Mouse (Mus musculus) cerebellum, adult 9-11 months (tissue): ENCODE results near the gene Ugt1a9.
"Not testable (repeated sequence)": the region's sequence is repeated elsewhere in the genome, so short reads cannot be mapped to it uniquely, and the experiment has no call there.

Experiments used
- DNase-seq: peaks from one replicate; pipeline ENCODE4 v3.0.0; 2022

Gene Ugt1a9

DNA sequence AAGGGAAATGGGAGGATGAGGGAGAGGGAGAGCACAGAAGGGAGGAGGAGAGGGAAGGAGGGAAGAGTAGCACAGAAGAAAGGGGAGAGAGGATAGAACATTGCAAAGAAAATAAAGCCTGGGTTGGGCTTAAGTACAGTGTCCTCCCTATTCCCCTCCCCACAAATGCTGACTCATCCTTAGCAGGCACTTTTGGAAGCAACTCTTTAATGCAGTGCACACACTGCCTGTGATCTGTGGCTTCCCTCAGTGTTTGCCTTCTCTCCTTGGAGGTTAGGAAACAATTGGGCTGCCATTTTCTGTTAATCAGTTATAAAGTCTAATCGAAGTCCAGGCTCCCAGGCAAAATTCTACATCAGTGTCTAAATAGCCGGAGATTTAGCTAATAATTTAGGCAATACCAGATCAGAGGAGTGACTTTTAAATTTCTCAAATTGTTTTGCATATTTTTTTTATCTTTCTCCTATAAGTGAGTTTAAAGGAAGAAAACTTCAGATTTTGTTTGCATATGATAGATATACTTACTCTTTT lies 38.5 kb downstream of the Ugt1a9 start:
- not testable (repeated sequence) for DNase-seq

DNA sequence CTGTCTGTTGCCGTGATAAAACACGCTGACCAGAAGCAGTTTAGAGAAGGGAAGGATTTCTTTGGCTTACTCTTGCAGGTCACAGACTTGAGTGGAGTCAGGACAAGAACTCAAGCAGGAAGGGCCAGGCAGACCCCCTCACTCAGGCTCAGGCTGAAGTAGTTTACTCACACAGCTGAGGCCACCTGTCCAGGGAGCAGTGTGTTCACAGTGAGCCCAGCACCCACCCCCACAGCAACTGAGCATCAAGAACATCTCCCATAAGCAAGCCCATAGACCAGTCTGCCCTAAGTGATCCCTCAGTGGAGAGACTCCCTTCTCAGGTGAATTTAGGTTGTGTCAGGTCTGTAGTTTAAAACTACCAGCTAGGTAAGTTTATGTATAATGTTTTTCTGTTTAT lies 39.0 kb downstream of the Ugt1a9 start:
- DNase-seq: not testable (repeated sequence)

DNA sequence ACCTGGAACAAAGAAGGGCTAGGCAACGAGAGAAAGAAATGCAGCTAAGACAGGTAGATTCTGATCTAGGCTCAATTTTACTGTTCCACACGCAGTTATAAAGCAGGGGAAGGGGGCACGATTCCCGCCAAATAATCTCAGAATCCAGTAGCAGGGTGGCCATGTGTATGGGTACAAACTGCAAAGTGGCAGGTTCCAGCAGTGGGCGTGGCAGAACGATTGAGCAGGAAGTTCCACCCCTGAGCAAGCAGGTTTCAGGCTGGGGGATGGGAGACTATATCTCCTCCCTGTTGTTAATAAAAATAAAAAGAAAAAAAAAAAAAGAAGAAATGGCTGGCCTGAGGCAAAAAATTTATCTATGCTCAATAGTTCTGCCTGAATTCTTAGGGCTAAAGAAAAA lies 42.2 kb downstream of the Ugt1a9 start:
- DNase-seq: not testable (repeated sequence)

DNA sequence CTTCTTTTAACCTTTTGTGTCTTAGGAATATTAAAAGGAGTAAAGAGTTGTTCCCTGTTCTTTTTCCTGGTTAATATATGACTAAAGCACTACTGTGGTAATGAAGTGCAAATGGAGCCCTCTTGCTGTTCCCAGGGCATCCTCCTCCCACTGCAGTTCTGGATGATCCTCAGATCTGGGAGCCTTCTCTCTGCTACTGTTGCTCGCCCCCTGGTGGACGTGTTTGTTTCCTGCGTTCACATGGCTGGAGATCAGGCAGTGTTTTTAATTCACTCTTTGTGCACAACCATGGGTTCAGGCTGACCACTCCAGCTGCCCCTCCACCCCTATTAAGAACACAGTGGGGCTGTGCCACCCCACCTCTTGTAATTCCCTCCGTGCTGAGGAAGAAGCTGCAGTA lies 50.0 kb downstream of the Ugt1a9 start:
- not testable (repeated sequence) for DNase-seq

DNA sequence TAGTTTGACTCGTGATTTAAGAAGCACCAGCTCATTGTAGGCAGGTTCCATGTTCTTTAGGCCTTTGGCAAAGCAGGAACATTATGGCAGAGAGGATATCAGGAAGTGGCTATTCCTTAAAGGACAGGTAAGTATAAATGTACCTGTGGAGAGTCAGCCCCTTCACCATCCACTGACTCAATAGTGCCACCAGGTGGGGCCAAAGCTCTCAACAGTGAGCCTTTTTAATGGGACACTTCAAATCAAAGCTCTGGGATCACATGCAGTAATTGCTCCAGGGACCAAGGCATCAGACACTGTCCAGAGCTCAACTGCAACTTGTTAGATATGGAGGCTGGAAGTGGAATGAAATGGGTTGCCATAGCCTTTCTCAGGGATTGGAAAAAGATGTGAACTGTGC lies 50.9 kb downstream of the Ugt1a9 start:
- DNase-seq: not testable (repeated sequence)

DNA sequence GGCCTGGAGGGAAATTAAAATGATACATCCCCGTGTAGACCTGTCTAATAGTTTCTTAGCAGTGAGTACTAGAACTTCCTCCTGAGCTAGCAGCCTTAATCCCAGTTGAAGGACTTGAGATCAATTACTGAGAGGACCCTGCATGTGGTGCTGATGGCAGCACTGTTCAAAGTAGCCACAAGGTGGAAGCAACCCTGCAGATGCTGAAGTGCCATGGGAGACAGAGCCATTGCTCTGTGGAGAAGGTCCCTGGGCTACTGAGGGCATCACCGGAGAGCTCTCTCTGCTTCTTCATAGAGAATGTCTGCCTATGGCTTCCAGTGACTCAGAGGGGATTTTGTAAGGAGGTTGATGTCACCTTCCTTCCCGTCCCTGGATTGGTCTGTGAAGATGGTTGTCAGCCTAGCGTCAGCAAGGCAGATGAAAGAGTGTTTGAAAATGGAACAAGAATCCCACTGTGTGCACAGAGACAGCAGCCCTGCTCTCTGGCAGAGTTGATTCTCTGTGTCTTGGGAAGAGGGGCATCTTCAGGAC lies 55.3 kb downstream of the Ugt1a9 start:
- DNase-seq: not testable (repeated sequence)

DNA sequence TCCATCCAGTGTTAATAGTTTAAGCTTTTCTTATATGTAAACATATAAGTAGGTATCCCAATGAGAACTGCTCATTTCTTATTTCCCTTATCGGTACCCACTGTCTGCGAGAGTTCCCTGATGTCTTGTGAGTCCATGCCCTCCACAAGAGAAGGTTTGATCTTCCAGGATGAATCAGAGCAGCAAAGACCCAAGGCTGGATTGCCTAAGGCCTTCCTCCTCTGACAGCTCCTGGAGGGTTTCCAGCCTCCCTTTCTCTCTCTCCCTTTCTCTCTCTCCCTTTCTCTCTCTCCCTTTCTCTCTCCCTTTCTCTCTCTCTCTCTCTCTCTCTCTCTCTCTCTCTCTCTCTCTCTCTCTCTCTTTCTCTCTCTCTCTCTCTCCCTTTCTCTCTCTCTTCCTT lies 58.5 kb downstream of the Ugt1a9 start:
- not testable (repeated sequence) for DNase-seq

DNA sequence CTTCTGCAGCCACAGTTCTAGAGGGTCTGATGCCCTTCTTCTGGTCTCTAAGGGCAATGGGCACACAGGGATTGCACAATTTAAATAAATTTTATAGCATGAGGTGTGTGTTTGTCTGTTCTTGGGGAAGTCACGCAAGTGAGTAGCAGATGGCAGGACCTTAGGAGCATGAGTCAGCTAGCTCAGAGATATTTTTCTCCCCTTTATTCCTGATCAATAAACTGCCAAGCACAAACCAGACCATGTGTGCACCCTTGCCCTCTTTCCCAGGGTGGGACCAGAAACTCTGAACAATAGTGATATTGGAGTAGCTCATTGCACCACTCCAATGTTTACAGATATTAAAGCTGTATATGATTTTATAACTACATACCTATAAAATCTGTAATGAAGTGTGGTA lies 59.6 kb downstream of the Ugt1a9 start:
- DNase-seq: not testable (repeated sequence)

DNA sequence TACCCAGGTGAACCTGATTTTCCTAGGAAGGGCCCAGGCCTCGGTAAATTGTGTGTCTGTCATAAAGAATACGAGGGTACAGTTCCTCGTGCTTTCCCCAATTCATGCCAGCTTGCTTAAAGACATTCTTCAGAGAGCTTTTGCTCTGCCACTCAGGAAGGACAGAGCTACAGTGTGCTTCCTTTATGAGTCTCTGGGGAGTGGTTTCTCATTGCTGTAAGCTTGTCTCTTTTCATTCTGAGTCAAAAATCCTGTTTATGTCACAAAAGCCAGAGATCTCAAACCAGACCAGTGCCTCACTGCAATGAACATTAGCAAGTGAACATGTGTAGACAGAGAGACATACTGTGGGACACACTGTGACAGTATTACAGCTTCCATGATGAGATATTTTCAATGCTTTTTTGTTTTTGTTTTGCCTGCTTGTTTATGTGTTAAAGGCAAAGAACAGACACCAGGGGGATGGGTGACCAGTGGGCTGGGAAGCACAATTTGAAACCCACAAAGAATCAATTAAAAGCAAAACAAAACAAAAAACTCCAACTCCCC lies 63.4 kb downstream of the Ugt1a9 start:
- no peak for DNase-seq

DNA sequence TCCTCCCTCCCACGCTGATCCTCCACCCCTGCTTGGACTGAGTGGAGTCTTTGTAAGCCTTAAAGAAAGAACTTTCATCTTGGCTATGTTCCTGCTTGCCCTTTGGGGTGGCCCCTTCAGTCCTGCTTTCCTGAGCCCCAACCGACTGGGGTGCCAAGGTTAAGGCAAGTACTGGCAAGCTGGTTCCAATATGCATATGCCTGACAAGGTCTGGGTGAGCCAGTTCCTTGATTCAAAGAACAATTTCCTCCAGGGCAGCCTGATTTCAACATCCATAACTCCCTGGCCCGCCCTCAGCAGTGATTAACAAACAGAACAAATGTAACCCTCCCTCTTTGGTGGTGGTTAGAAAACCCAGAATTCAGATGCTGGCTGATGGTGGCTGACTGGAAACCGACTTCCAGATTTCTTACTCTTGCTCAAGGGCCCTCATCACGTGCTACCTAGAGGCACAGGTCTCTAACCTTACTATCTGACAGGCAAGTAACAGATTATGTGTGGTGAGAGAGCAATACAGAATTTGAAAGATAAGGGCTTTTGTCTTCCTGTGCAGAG lies 63.9 kb downstream of the Ugt1a9 start, which contains the start of gene Ugt1a6a:
Gene Ugt1a6a, plus strand, starts transcription at position 353 of the 555 bp plus-strand sequence.
- not testable (repeated sequence) for DNase-seq

DNA sequence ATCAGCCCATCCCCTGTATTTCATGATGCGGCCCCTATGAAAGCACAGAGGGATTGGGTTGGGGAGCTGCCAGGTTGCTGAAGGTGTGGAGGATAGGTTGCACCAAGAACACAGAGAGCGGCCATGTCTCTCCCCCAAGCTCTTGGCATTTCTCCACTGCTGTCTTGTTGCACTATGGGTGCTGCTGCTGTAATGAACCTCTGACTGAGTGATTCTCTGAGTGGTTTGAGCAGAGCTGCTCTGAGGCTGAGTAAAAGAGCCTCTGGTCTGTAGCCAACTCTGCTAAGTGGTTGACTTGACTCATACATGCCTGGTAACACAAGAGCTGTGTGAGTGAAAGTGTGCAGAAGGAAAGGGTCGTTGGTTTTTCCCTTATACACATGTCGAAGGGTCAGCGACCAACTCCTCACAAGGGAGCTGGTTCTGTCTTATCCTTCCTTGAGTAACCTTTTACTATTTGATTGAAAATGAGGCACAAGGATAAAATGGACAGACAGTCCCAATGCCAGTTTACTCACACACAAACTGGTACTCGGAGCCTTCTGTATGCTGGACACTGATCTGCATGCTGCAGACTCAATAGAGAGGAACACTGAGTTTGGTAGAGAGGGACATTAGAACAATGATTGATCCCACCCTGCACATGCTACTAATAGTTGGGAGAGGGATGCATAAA lies 64.8 kb downstream of the Ugt1a9 start:
- DNase-seq: not testable (repeated sequence)

DNA sequence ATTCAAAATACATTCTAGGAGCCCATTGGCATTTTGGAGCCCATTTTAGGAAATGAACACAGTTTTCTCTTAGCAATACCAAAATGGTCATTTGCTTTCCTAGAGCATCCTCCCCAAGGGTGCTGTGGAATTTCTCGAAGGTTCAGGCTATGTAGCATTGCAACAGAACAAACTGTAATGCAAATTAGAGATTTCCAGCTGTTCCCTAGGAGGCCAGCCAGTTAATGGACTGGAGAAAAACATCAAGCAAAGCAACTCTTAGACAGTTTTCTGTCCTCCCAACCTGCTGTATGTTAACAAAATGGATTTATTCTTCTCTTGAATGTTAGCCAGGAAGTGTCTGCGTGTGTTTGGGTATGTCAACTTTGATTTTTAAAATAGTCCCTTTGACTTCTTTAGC lies 66.0 kb downstream of the Ugt1a9 start:
- no peak for DNase-seq

DNA sequence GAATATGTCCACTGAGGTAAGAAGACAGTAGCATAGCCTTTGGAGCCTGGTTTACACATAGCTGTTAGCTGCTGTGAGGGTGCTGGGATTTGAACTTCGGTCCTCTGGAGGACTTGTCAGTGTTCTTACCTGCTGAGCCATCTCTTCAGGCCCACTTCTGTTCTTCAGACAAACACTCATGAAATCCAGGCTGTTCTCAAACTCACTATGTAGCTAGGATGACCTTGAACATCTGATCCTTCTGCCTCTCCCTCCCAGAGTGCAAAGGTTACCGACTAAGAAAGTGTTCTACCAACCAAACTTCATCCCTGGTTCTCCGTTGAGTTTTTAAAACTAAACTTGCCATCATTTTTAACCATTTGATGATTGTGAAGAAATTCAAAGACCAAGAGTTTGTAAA lies 66.7 kb downstream of the Ugt1a9 start:
- DNase-seq: no peak

DNA sequence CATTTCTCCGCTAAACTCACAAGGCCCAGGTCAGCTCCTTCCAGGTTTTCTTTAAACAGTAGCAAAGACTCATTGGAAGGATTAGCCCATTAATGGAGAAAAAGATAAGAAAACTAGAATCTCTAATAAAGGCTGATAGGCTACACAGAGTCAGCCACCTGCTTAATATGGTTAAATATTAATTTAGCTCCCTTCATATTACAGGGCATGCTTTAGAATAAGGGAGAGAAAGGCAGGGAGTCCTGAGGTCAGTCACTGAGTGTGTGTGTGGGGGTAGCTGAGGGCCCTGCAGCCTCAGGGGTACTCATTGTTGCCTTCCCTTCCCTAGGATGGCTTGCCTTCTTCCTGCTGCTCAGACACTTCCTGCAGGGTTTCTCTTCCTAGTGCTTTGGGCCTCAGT lies 67.5 kb downstream of the Ugt1a9 start:
- no peak for DNase-seq

DNA sequence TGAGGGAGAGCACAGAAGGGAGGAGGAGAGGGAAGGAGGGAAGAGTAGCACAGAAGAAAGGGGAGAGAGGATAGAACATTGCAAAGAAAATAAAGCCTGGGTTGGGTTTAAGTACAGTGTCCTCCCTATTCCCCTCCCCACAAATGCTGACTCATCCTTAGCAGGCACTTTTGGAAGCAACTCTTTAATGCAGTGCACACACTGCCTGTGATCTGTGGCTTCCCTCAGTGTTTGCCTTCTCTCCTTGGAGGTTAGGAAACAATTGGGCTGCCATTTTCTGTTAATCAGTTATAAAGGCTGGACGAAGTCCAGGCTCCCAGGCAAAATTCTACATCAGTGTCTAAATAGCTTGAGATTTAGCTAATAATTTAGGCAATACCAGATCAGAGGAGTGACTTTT lies 69.9 kb downstream of the Ugt1a9 start:
- not testable (repeated sequence) for DNase-seq

DNA sequence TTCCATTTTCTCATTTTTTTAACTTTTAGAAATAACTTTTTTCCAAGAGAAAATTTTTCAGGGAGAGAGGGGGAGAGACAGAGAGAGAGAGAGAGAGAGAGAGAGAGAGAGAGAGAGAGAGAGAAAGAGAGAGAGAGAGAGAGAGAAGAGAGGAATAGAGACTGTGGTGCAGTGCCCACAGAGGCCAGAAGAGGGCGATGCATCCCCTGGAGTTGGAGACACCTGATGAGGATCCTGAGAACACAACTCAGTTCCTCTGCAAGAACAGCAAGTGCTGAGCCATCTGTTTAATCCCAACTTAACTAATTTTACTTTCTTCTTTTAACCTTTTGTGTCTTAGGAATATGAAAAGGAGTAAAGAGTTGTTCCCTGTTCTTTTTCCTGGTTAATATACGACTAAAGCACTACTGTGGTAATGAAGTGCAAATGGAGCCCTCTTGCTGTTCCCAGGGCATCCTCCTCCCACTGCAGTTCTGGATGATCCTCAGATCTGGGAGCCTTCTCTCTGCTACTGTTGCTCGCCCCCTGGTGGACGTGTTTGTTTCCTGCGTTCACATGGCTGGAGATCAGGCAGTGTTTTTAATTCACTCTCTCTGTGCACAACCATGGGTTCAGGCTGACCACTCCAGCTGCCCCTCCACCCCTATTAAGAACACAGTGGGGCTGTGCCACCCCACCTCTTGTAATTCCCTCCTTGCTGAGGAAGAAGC lies 73.5 kb downstream of the Ugt1a9 start:
- peak; percentile 20 for DNase-seq

DNA sequence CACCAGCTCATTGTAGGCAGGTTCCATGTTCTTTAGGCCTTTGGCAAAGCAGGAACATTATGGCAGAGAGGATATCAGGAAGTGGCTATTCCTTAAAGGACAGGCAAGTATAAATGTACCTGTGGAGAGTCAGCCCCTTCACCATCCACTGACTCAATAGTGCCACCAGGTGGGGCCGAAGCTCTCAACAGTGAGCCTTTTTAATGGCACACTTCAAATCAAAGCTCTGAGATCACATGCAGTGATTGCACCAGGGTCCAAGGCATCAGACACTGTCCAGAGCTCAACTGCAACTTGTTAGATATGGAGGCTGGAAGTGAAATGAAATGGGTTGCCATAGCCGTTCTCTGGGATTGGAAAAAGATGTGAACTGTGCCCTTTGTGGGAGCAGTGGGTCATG lies 74.7 kb downstream of the Ugt1a9 start:
- DNase-seq: not testable (repeated sequence)

DNA sequence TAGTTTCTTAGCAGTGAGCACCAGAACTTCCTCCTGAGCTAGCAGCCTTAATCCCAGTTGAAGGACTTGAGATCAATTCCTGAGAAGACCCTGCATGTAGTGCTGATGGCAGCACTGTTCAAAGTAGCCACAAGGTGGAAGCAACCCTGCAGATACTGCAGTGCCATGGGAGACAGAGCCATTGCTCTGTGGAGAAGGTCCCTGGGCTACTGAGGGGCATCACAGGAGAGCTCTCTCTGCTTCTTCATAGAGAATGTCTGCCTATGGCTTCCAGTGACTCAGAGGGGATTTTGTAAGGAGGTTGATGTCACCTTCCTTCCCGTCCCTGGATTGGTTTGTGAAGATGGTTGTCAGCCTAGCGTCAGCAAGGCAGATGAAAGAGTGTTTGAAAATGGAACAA lies 79.5 kb downstream of the Ugt1a9 start:
- DNase-seq: not testable (repeated sequence)

DNA sequence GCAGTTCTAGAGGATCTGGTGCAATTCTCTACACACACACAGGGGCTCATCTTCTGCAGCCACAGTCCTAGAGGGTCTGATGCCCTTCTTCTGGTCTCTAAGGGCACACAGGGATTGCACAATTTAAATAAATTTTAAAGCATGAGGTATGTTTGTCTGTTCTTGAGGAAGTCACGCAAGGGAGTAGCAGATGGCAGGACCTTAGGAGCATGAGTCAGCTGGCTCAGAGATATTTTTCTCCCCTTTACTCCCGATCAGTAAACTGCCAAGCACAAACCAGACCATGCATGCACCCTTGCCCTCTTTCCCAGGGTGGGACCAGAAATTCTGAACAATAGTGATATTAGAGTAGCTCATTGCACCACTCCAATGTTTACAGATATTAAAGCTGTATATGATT lies 87.8 kb downstream of the Ugt1a9 start:
- DNase-seq: peak; percentile 11

DNA sequence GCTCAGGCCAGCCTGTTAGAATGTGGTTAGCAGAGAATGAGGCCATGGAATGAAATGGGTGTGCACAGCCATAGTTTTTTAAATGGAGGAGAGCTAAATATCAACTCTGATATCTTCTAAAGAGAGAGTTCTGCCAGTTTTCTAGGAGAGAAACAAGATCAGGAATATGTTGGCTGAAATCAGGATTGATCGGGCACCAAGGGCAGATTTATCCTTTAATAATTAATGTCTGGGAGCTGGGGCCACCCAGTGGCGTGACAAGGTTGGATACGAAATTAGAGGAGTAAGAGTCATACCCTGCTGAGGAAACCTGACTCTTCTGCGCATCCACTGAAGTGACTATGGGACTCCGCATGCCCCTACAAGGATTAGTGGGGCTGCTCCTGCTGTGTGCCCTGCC lies 95.1 kb downstream of the Ugt1a9 start, which contains the start of gene Ugt1a5:
Gene Ugt1a5, plus strand, starts transcription at position 302 of the 400 bp plus-strand sequence.
- no peak for DNase-seq

DNA sequence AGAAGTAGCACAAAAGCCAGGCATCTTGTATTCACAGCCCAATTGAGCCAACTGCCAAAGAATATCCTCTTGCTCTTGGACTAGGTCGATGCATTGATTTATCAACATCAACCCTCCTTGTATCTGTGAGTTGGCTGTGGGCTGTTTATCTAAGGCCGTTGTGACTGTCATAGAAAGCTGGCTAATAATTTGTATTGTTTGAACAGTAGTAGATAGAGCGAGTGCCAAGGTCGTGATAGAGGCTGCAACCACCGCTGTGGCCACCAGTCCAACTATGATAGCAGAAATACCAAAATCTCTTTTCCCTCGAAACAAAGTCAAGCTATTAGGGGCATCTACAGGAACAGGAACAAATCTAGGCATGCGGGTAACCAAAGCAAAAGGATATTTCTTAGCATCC lies 101.6 kb downstream of the Ugt1a9 start:
- DNase-seq: not testable (repeated sequence)

DNA sequence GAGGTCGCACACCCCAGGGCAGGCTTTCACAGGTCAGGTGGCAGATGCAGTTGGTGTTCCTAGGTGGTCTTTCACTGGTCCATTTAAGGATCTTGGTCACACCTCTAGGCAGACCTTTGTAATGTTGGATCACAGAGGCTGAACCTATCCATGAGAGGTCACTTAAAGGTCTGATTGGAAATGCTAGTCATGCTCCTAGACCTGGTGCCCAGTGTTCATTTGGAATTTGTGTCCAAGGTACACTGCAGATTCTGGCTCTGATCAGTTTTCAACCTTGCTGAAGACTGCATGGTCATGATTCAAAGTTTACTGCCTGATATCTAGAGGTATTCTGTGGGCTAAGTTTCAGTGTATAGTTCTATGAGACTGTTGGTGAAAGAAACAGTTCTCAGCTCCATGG lies 109.1 kb downstream of the Ugt1a9 start:
- DNase-seq: no peak

DNA sequence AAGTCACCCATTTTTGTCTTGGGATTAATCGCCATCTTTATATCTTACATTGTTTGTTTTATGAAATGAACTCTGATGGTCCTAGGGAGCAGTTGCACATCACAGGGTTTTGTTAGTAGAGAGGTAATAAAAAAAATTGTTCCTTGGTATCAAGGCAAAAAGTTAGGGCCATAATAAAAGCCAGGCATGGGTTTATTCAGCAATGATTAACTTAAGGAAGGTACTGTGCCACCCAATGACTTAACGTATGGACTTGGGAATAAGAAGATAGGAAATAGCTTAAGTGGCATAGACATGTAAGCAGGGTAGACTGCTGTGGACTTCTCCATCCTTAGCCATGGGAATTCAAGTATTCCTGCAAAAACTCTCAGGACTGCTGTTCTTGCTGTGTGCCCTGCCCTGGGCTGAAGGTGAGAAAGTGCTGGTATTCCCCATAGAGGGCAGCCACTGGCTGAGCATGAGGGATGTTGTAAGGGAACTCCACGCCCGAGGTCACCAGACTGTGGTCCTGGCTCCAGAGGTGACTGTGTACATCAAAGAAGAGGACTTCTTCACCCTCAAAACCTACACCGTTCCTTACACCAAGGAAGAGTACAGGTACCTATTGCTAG lies 115.8 kb downstream of the Ugt1a9 start:
- DNase-seq: no peak
